Mouse (Mus musculus) embryonic stem cell, embryonic (primary cell): Measurements from ENCODE around the gene Blnk.

Experiments
- CTCF ChIA-PET, 4 experiments: fragments of 300-600 bp in 2 of 4; fragments of 350-600 bp in 2 of 4; sonication (Branson Sonifier 250); formaldehyde crosslinking; loops; one replicate each; lab custom pipeline; 2022; ENCODE audit warnings: inconsistent platforms in 2 of 4; lab: Charles Lee
- POLR2A ChIA-PET, 4 experiments: fragments of 300-600 bp in 2 of 4; fragments of 350-600 bp in 2 of 4; sonication (Branson Sonifier 250); formaldehyde crosslinking; loops; one replicate each; lab custom pipeline; 2022; ENCODE audit warnings: antibody characterized with exemption in 4 of 4, inconsistent platforms in 1 of 4; lab: Charles Lee

The Blnk gene

GRCm38 (mm10) chr19:40989961-40990600, 4.3 kb downstream of the Blnk start:
- ChIA-PET CTCF (interaction anchor here in 2 of 4 experiments (1.4 to 1.7 kb wide), 2 partner anchors 9 to 26 kb away, joined by 3 to 4 read pairs; no protein-coding TSS in a partner anchor), POLR2A (no interaction called here)

DNA sequence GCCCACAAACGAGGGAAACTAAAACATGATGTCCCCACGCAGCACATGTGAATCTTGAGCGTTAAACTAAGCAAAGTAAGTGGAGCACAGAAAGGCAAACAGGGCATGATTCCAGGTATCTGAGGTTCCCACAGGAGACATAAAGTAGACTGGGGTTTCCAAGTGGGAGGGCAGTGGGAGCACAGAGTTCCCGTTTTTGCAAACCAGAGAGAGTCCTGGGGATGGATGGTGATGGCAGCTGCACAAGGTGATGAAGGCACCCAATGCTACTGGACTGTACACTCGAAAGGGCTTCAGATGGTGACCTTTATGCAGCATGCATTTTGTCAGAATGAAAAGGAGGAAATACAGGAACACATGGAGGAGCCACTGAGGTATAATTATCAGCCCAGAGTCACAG, 5.5 kb downstream of the Blnk start:
- ChIA-PET POLR2A (no interaction called here), CTCF (no interaction called here)

DNA sequence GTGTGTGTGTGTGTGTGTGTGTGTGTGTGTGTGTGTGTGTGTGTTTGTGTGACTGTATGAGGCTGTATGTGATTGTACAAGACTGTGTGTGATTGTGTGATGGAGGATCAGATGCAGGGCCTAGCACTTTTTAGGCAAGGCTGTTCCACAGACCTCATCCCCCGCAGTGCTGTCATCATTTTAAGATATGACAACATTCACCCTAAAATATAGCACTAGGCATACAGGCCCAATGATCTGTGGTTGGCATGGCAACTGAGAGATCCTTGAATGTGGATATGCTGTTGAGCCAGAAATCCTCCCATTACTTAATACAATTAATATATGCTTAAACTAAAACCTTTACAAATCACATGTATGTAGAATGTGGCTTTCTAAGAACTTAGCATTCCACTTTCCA, 9.8 kb downstream of the Blnk start:
- ChIA-PET CTCF (no interaction called here), POLR2A (no interaction called here)

DNA sequence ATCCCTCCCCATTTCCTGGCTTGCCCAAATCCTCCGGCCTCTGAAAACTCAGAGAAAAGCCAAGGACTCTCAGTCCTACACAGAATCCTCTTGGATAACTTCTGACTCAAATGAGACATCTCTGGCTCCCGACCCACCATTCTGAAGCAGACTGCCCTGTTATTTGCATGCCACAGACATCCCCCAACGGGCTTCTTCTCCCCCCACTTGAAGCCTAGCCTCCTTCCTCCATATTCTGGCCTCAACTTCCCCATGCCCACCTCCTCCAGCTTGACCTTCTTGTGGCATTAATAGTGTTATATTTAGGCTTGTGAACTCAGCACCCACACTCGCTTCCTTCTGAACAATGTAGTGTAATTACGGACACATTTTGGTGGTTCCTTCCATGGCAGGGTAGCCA, 13.7 kb downstream of the Blnk start:
- ChIA-PET POLR2A (no interaction called here), CTCF (no interaction called here)

DNA sequence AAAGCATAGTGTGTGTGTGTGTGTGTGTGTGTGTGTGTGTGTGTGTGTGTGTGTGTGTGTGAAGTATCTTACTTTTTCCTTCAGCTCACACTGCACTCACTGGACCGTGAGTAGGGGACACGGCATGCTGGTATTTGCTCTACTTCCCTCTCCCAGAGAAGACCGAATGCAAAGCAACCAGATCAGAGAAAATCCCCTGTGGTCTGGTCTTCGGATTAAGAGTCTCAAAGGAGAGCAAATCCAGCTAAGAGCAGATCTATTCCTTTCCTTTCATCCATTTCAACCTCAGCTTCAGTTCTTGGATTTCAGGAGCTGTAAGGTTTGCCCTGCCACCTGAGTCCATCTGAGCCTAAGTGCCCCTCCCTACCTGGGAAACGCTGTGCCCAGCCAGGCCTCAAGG, 16.3 kb downstream of the Blnk start:
- CTCF ChIA-PET: interaction anchor here in 3 of 4 experiments (0.6 to 1.4 kb wide), 4 partner anchors 8 to 16 kb away, joined by 3 to 6 read pairs (median 4); no protein-coding TSS in a partner anchor
- POLR2A ChIA-PET: interaction anchor here in 2 of 4 experiments (0.5 to 1.0 kb wide), 5 partner anchors 7 to 230 kb away, joined by 3 to 5 read pairs (median 3); partner anchors contain the start of gene Cc2d2b (in 1 of the 2)

DNA sequence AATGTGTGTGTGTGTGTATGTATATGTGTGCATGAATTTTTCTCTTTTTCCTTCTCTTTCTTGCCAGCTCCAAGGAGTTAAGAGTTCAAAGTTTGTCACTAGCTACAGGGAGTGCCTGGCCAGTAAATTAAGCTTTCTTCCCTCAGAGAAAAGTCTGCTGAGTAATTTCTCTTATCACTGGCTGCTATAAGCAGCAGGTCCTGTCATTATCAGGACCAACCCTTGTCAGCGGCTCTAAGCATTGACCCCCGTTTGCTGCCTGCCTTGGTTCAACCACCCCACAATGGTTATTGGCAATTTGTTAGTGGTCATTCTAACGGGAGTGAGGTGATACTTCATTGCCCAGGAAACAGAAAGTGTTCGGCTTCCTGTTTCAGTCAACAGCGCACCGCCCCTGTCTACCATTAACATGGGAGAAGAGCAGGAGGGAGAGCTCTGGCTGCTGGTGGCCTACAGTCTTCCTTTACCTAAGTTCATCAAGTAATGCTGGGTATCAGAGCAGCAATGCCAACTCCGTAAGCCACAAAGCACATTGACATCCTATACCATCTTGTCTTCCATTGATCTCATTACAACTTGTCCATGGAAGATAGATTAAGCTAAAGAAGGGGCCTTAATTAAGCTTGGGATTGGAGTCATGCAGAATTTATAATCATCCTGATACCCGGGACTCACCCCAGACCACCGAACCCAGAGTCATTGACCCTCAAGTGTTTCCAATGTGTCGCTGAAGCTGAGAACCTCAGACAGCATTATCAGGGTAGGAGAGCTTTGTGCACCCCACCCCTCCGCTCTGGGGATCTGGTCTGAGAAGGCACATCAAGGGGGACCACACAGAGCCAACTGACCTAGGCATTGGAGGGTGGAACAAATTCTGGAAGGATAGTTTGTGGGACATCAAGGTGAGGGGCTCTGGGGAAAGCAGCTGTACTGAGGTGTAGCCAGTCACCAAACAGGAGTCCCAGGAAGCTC, 17.1 kb downstream of the Blnk start:
- ChIA-PET POLR2A (interaction anchor here in 2 of 4 experiments (0.5 to 1.0 kb wide), 5 partner anchors 8 to 150 kb away, joined by 3 to 5 read pairs (median 3); no protein-coding TSS in a partner anchor), CTCF (interaction anchor here in 3 of 4 experiments (0.6 to 1.4 kb wide), 3 partner anchors 9 to 15 kb away, joined by 3 to 6 read pairs (median 4); no protein-coding TSS in a partner anchor)

GRCm38 (mm10) chr19:40971273-40971914, 22.9 kb downstream of the Blnk start:
- ChIA-PET POLR2A (no interaction called here), CTCF (no interaction called here)

GRCm38 (mm10) chr19:40970775-40971174, 23.6 kb downstream of the Blnk start:
- POLR2A ChIA-PET: no interaction called here

GRCm38 (mm10) chr19:40970301-40970700, 24.0 kb downstream of the Blnk start:
- CTCF ChIA-PET: interaction anchor here in 1 of 4 experiments (0.7 kb wide), 1 partner anchor 384 kb away, joined by 3 read pairs; no protein-coding TSS in a partner anchor
- POLR2A ChIA-PET: no interaction called here

More at GRCm38 (mm10) chr19:40970775-40971174, 23.6 kb downstream of the Blnk start:
- CTCF ChIA-PET: no interaction called here

DNA sequence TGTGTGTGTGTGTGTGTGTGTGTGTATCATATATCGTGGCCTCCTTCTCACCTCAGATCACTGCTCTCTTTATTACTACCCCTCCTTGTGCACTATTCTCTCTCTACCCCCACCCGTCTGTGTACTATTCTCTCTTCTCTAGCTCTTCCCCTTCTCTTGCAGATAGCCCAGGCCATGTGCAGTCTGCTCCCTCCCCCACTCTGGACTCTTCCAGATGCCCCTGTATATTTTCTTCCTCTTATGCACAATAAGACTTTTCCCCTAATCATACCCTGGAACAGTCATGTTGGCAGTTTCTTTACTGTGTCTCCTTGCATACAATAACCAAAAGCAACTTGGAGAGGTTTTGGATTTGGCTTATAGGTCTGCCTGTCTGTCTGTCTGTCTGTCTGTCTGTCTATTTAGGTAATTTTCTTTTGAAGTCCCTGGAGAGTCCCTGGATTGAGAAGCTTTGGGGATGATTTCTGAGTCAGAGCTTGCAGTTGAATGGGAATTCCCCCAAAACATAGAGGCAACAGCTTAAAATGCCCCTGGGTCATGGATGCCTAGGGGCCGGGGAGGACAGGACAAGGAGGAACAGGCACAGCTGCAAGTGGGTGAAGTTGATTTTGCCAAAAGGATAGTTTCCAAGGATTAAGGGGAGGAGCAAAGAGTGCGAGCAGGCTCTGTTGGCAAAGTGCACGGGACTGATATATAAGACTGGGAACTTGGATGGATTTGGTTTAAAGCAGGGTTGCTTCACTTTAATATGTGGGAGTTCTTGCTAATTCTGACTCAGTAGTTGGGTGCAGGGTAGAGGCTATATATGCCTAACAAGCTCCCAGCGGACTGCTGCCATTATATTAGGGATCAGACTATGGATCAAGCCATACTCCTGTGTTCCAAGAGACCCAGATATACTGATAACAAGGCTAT, 29.1 kb downstream of the Blnk start:
- ChIA-PET CTCF (interaction anchor here in 2 of 4 experiments (1.6 to 3.2 kb wide), 2 partner anchors 51 kb away, joined by 3 to 30 read pairs; no protein-coding TSS in a partner anchor), POLR2A (no interaction called here)

- ChIA-PET CTCF (interaction anchor here (0.6 to 3.2 kb wide), 7 partner anchors 12 to 52 kb away, joined by 3 to 30 read pairs (median 3); no protein-coding TSS in a partner anchor), POLR2A (interaction anchor here in 1 of 4 experiments (0.8 to 0.9 kb wide), 2 partner anchors 18 to 30 kb away, joined by 3 read pairs; partner anchors contain the start of gene Blnk)
Observed at GRCm38 (mm10) chr19:40964367-40964891, 29.9 kb downstream of the Blnk start.

DNA sequence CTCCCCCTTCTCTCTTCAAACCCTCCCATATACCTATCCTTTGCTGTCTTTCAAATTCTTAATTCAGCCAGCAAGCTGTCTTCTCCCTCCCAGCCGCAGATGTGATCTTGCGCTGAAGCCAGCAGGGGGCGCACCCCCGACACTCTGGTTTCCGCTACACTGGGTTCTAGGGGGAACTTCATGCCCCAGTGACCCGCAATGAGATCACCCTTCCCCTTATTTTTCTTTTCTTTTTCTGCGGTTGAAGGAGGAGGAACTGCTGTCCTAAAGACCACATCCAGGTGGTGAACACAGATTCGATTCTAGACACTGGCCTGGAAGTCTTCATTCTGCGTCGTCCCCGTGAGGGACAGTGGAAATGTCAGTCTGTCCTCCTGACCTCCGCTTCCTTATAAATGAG, 31.3 kb downstream of the Blnk start:
- CTCF ChIA-PET: interaction anchor here (0.5 to 3.2 kb wide), 20 partner anchors 9 to 490 kb away, joined by 3 to 30 read pairs (median 4); no protein-coding TSS in a partner anchor

GRCm38 (mm10) chr19:40958981-40959380, 35.4 kb downstream of the Blnk start:
- CTCF ChIA-PET: interaction anchor here (0.5 to 1.4 kb wide), 5 partner anchors 54 to 523 kb away, joined by 3 to 8 read pairs (median 5); no protein-coding TSS in a partner anchor
- POLR2A ChIA-PET: interaction anchor here in 3 of 4 experiments (0.6 to 1.7 kb wide), 11 partner anchors 10 to 64 kb away, joined by 3 to 7 read pairs (median 4); partner anchors contain the start of gene Zfp518a (in 1 of the 3)

More for the DNA sequence above, 31.3 kb downstream of the Blnk start:
- POLR2A ChIA-PET: interaction anchor here in 2 of 4 experiments (1.4 to 2.8 kb wide), 3 partner anchors 27 to 31 kb away, joined by 3 to 16 read pairs (median 6); partner anchors contain the start of gene Blnk (in 1 of the 2)

GRCm38 (mm10) chr19:40946937-40947577, 47.3 kb downstream of the Blnk start:
- ChIA-PET CTCF (interaction anchor here in 1 of 4 experiments (1.1 kb wide), 1 partner anchor 69 kb away, joined by 3 read pairs; no protein-coding TSS in a partner anchor), POLR2A (interaction anchor here in 2 of 4 experiments (1.0 to 2.2 kb wide), 3 partner anchors 12 to 52 kb away, joined by 3 to 6 read pairs (median 3); partner anchors contain the start of gene Zfp518a (in 1 of the 2))

GRCm38 (mm10) chr19:40943552-40943951, 50.8 kb downstream of the Blnk start:
- ChIA-PET POLR2A (interaction anchor here in 2 of 4 experiments (1.1 to 1.6 kb wide), 4 partner anchors 9 to 73 kb away, joined by 3 to 6 read pairs (median 3); no protein-coding TSS in a partner anchor), CTCF (no interaction called here)

DNA sequence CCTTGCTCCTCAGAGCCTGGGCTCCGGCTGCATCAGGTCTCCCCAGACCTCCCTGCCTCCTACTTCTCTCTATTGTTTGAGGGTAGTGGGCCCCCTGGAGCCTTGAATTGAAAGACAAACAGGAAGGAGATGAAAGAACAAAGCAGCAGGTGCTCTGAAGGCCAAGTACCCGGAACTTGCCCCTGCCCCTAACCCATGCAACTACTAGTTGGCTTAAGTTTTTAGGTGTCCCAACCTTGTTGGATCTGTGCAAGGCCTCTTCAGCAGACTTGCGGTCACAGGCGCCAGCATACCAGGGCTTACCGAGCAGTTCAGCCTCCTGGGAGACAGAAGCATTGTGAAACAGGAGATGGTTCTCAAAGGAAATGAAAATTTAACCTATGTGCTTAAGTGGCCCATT, 58.3 kb downstream of the Blnk start:
- ChIA-PET POLR2A (interaction anchor here in 3 of 4 experiments (0.7 to 3.8 kb wide), 25 partner anchors 9 to 382 kb away, joined by 3 to 20 read pairs (median 4); partner anchors contain the start of genes Zfp518a (in 3 of the 3) and Ccnj (in 1 of the 3)), CTCF (interaction anchor here (0.6 to 1.4 kb wide), 4 partner anchors 16 to 80 kb away, joined by 3 to 11 read pairs (median 3); no protein-coding TSS in a partner anchor)
